Mouse (Mus musculus) thymus, postnatal 25 days (tissue): ENCODE results near the gene Phtf2.
A peak's percentile ranks its signal among the peaks of the same experiment; 100 is the strongest.

Experiments used
- DNase-seq: peaks from one replicate; pipeline ENCODE4 v3.0.0; 2022

Gene Phtf2

DNA sequence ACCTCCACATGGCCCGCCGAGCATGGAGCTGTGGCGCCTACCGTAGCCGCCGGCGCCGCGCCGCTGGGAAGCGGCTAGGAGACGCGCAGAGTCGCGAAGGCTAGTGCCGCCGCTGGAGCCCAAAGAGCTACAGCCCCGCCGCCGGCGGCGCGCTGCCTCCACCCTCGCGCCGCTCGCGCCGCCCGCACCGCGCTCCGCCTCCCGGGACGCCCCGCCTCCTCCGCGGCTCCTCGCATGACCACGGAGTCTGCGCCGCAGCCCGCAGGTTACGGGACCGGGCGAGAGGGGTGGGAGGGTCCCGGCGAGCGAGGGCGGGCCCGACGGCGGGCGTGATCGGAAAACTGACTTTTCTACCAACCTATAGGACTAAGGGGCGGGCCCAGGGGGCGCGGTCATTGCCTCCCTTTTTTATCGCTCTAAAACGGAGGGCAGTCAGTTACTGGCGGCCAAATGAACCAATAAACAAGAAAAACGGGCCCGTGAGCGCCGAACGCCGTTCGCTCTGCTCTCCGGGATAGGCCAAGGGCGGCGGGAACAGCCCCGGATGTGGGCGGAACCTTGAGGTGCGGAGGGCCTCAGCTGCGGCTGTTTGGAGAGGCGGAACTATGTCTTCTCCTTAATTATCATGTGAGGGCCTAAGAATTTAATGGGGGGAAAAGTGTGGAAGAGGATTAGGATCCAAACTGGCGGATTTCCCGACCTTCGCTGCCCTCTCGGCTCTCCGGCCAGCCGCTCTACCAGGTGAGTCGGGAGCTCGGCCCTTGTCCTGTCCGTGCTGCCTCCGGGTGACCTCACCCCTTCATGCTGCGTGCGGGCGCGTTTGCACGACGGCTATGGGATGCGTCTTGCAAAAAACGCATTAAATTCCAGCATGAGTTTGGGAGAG lies at the start of gene Phtf2, which contains the start of gene Tmem60:
Gene Phtf2, minus strand, starts transcription at position 210 of the 886 bp plus-strand sequence.
Gene Tmem60, plus strand, starts transcription at position 277 of the 886 bp plus-strand sequence.
- DNase-seq, result peak; percentile 99

DNA sequence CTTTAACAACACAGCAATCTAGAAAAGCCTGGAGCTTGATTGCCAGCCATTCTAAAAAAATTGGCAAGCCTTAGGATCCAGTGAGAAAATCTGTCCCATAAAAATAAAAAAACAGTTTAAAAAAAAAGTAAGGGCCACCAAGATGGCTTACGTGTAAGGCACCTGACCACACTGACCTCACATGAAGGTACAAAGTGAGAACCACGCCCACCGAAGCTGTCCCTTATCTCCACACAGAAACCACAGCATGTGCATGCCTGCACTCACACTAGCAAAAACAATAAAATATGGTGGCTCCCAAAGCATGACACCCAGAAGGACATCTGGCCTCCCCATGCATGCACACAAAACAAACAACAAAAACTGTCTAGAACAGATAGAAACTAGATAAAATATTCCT lies 49.4 kb upstream of the Phtf2 start:
- DNase-seq, result no peak

DNA sequence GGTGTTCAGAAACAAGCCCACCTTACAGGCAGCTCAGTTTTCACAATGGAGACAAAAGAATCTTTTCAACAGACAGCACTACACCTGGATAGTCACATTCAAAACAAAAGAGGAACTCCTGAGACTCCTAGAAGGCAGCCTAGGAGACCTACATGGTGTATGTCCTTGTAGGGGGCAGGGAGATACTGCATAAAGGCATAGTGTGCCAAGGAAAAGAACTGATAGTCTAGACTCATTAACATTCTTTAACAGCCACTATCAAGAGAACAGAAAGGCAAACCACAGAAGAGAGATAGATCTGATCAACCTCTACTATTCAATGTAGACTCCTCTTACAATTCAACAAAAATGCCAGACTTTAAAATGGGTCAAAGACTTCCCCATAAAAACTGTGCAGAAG lies 48.5 kb upstream of the Phtf2 start:
- no peak for DNase-seq

DNA sequence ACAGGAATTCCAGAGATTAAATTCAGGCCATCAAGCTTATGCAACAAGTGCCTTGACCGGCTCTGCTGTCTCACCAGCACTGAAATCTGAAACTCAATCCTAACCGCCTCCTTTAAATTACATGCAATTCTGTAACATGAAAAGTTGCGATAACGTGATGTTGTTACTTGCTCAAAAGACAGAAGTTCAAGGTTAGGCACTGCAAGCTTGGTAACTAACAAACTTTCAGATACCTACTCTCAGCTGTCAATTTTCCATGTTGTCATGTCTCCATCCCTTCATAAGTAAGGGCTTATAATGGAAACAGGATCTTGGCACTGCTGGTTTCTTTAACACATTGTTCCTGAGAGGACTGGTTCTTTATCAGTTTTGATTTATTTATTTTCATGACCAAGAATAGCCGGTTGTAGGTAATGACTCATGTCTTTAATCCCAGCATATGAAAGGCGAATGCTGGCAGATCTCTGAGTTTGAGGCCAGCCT lies 47.8 kb upstream of the Phtf2 start:
- no peak for DNase-seq

DNA sequence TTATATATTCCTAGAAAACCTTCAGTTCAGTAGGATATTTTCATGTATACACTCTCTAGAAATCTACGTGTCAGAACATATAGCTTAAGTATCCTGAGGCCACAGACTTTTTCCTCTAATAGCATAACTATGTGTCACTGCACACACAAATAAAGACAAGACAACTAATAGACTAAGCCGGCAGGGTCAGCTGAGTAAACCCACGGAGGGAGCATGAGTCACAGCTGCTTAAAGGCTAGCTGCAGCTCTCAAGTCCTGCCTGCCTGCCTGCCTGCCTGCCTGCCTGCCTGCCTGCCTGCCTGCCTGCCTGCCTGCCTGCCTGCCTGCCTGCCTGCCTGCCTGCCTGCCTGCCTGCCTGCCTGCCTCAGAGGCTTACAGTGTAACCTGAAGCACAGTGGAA lies 43.5 kb upstream of the Phtf2 start:
- DNase-seq, result no peak

DNA sequence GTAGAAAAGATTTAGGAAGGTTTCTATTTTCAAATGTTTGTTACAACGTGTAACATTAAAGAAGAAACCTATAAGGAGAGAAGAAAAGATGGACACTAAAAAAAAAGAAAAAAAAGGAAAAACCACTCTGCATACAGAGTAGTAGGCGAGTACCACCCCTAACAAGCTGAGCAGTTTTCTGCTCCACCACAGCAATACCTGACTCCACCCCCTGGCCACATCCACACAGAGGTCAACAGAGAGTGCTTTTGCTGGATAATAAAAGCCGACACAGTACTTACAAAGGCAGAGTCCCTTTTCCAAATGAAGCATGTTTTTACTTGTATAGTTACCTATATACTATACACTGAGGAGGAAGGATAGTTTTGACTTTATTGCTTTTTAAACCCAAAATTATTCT lies 42.7 kb upstream of the Phtf2 start:
- DNase-seq, result no peak

DNA sequence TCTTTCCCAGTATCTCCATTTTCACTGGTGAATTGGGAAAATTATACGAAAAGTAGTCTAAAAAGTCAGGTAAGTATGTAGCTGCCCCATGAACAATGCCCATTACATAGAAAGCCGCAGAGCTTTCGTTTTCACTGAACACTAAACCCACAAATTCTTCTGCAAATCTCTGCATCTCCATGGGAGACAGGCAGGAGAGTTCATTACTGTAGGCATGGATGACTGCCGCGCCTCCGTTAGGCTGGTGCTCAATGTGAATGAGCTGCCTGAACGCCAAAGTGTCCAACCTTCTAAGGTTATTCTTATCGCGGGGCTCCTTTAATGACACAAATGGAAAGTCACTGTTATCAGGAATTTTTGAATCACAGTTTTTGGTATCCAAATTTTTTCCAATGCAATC lies 37.6 kb upstream of the Phtf2 start:
- DNase-seq, result no peak

DNA sequence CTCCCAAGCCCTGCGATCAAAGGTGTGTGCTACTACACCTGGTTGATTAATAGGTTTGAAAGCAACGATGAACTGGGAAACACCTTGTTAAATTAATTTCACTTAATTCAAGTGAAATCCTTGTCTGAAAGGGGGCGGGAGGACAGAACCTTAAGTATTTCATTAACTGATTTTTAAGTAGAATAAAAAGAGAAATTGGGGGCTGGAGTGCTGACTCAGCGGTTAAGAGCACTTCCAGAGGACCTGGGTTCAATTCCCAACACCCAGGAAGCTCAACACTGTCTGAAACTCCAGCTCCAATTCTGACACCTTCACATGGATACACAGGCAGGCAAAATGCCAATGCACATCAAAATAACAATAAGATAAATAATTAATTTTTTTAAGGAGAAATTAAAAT lies 37.0 kb upstream of the Phtf2 start:
- no peak for DNase-seq

DNA sequence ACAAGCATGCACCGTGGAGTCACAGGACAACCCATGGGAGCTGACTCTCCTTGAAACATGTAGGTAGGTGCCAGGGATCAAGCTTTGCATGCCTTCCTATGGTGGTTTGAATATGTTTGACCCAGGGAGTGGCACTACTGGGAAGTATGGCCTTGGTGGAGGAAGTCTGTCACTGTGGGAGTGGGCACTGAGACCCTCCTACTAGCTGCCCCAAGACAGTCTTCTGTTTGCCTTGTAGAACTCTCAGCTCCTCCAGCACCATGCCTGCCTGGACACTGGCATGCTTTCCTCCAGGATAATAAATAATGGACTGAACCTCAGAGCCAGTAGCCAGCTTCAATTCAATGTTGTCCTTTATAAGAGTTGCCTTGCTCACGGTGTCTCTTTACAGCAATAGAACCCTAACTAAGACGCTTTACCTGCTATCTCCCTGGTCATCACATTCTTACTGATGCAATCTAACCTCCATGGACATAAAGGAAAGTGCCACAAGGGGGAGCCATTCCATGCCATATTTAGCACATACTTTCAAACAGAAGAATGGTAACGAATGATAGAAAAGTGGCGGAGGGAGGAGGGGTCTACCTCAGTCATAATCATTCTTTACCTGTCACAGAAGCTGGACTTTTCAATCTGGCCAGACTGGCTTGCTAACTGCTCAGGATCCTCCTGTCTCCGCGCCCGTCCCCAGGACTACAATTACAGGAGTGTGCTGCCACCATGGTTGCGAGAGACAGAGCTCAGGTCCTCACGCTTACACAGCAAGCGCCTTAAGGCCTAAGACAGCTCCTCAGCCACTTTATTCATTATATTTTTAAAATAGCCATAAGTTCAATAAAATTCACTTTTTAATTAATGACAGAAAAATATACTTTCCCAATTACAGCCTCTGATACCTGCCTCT lies 31.7 kb upstream of the Phtf2 start:
- peak; percentile 73 for DNase-seq

DNA sequence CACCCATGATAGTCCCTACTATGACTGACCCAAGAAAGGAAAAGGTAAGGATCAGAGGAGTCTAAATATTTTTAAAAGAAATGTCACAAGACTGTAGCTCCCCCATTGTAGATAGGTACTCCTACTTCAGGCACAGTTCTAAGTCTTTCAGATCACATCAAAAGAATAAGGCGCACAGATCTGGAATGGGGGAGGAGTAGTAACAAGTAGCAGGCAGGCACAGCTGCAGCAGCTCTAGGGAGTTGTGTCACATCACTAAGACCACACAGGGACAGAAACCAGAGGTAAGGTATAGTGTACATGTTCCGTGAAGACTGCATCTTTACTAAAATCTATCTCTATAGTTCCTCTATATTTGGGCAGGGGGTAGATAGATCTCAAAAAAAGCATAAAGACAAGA lies 29.8 kb upstream of the Phtf2 start:
- peak; percentile 19 for DNase-seq

DNA sequence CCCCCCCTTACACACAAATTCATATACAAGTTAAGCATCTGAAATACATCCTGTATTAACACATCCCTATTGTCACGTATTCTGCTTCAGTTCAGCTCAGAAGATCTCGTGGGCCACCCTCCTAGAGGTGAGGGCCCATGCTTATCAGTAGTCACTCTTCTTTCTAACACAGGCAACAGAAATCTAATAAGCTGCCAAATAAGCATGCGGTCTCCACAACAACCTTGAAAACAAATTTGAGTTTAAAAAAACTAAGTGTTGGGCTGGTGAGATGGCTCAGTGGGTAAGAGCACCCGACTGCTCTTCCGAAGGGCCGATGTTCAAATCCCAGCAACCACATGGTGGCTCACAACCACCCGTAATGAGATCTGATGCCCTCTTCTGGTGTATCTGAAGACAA lies 24.3 kb upstream of the Phtf2 start:
- no peak for DNase-seq

DNA sequence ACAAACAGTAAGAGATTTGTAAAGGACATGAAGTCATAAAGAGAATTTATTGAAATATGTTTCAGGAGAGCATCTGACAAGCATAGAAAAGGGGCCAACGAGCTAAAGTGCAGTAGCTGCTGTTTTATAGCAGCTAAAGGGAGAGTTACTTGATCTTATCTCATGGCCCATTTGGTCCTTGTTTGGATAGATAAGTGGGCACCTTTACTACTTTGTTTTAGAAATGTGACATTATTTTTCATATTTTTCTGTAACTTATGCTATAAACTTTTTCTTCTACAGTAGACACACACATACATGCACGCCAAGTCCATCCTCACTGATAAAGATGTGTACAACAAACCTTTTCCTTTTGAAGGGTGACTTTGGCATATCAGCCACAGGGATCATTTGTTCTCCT lies 23.5 kb upstream of the Phtf2 start:
- no peak for DNase-seq

DNA sequence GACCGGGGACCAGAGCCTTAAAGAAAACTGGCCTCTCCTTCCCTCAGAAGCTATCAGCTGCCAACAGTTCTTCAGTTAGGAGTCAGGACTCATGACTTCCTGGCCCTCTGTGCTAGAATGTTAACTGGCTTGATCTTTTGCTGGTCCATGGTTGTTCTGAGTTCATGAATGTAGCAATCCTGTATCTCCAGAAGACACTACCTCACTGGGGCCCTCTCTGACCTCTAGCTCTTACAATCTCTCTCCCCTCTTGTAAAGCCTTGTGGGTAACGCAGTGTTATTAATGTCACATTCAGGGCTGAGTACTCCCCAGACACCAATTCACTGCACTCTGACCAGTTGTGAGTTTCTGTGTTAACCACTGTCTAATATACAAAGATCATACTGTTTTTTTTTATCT lies 22.7 kb upstream of the Phtf2 start:
- DNase-seq, result no peak

DNA sequence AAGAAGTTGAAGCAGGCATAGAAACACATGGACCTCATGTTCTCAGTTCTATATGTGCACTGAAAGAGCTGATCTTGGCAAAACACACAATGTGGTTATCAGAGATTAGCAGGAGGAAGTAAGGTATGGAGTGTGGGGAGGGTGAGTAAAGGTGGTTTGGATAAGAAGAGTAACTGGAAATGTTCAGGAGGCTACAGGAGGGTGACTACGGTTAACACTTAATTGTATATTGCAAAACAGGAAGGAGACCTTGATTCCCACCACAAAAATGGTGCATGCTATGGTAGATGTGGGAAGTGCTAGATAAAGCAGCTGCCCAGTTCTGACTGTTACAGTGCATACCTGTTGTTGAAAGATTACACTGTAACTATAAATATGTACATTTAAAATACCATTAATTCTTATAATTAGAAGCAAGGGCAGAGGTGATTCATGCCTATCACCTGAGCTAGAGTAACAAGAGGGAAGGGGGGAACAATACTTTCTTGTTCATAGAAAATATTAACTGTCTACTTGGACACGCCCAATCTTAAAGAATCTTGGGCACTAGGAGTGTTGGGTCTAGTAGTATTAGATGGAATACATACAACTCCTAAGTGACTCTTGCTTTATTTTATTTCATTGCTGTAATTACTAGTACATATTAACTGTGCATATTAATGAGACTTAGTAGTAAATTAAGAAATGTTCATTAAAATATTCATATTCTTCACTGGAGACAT lies 15.7 kb upstream of the Phtf2 start:
- DNase-seq, result no peak

DNA sequence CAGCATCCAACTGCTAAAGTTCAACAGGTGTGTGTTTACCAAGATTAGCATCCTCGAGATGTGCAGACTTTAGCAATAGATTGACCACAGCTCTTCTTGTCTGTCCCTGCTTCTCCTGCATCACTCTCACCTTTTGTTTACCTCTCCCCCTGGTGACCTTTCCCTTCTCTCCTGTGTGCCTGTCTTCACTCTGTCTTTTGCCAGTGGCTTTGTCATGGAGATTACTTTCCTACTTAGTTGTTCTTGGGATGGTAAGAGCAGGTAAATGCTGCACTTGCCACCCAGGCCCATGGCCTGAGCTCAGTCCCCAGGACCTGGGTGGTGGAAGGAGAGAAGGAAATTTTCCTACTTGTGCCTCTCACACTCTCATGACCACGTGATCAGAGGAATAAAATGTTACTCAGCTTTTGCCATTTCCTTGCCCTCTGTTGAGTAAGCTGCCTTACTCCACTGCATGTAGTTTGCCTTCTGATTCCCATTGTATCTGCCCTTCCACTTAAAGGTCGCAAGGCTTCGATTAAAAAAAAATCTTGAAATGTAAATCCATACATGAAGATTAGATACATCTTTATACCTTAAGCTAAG lies 2.2 kb upstream of the Phtf2 start:
- DNase-seq, result no peak

DNA sequence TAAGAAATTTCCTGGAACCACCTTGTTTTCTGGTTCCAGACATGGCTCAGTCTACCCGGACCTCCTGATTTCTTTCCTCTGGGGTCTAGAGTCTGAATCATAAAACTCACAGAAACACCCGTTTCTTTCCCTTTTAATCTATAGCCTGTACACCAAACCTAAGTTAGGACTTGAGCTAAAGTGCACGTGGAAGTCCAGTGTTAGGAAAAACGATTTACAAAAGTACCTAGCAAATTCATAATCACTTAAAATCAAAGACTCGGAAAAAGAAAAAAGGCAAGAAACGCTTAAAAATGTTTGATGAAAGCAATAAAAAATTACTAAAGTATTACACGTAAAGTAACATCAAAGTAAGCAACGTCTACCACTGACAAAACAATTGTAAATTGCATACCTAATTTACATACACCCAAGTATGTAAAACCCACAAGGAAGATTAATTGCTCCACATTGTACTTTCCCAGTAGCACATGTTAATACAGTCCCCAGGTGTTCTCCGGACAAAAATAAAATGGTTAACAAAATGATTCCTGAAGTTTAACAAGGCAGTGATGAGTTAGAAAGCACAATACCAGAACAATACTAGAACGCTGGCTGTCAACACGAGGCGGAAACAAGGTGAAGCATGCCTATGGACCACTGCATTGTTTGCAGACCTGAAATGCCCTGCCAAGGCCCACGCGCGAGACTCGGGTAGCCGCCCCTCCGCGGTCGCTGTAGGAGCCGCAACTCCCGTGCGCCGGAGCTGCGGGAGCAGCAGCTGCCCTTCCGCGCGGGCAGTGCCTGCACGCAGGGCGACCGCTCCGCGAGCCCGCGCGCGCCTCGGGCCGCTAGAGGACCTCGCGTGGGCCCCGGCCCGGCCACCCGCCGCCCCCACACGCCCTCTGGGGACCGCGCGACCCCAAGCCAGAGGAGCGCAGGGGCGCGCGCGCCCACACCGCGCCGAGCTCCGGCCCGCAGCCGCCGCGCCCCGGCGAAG lies 838 bp downstream of the Phtf2 start:
- DNase-seq, result peak; percentile 62

DNA sequence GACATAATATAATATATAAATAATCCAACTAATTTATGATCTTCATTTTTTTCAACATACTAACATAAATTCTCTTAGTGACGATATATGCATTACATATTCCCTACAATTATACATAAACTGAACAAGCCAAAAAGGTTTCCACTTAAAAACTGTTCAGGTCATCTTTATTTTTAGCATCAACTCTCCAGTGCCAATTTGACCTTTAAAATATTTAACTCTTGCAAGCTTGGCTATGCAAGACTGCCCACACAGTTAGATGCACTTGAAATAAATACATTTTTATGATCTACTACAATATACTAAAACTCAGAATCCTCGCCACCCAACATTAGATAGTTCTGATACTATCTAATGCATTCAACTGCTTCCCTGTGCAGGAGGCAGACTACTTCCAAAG lies 1.5 kb downstream of the Phtf2 start:
- DNase-seq, result no peak

DNA sequence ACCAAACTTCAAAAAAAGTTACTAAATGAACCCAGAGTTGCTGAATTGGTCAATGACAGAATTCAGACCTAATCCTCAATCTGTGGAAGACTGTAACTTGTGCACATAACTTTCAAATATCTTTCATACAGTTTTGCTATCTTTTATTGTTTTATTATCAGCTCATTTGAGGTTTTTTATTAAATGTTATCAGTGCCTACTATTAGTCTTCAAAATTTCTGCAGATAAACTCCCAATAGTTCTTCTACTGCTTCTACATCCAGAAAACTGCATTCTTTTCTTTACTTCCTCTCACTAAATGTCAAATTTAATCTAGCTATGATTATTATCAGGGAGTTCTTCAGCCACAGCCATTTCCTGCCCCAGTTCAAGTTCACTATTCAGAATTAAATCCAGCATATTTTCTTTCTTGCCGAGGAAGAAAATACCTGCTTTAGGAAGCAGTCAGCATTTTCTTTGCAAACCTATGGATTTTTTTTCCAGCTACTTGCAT lies 4.9 kb downstream of the Phtf2 start:
- DNase-seq, result no peak

DNA sequence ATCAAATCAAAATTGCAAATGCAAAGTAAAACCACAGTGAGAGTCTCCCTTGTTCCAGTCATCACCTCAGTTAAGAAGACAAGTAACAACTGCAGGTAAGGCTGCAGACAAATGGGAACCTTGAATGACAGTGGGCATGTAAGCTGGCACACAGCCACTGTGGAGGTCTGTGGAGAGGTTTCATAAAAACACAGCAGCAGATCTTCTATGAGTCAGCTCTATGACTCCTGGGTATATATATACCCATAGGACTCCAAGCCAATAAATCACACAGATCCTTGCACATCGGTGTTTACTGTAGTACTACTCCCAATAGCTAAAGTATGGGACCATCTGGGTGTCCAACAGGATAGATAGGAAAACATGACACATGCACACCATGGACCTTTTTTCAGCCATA lies 8.8 kb downstream of the Phtf2 start:
- no peak for DNase-seq

DNA sequence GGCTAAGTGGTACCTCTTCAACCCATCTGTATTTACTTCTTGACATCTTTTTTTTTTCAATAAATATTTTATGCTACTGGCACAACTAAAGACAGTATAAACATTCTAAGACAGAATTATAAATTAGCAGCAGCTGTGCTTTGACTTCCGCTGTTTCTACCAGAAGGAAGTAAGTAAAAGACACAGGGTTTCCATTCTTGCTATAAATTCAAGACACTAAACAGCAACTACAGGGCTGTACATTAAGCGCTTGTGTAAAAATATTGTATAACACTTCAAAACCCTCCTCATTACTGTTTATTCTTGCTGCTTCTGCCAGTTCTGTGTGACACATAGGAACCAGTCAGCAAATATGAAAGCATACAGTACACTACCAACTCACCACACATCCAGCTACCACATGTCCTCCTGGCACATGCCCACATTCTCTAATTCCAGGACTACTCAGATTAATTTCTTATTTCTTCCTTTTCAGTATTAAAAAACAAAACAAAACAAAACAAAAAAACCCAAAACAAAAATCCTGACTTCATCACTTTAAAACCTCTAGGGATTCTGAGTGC lies 16.6 kb downstream of the Phtf2 start:
- no peak for DNase-seq
